Mouse (Mus musculus) hindbrain, embryonic 11.5 days (tissue): Measurements from ENCODE around the gene Gm7030. TPM values are rescaled to one million over a fixed set of nuclear protein-coding genes. Genes with fewer than 3 reads are reported as not detected.
"Not testable (repeated sequence)": the region's sequence is repeated elsewhere in the genome, so short reads cannot be mapped to it uniquely, and the experiment has no call there.

Experiments
- ATAC-seq: fragments of 200-750 bp; cut with Nextera tagmentation; 2 replicates; pipeline ENCODE4 v1.8.0; 2017; ENCODE audit warnings: mild to moderate bottlenecking, moderate TSS enrichment, moderate library complexity; ENCODE audit not compliant: low FRiP score
- DNase-seq: peaks from one replicate; pipeline ENCODE4 v3.0.0-alpha.2; 2015; ENCODE audit warnings: low spot score
- H3K27ac ChIP-seq: fragments of 300-500 bp; sonication (generic); 2 replicates; pipeline ENCODE4 v1.5.1; 2014; ENCODE audit warnings: mild to moderate bottlenecking, low read depth, low read length
- H3K27me3 ChIP-seq: fragments of 300-500 bp; sonication (generic); 2 replicates; pipeline ENCODE4 v1.6.1; 2014; ENCODE audit warnings: mild to moderate bottlenecking, low read length, moderate library complexity, mixed read lengths; ENCODE audit not compliant: control insufficient read depth, insufficient read depth
- H3K36me3 ChIP-seq: fragments of 300-500 bp; sonication (generic); 2 replicates; pipeline ENCODE4 v1.6.1; 2014; ENCODE audit warnings: mild to moderate bottlenecking, low read length, moderate library complexity, mixed read lengths; ENCODE audit not compliant: control insufficient read depth, insufficient read depth
- H3K4me1 ChIP-seq: fragments of 300-500 bp; sonication (generic); replicated peaks from 2 replicates; pipeline ENCODE4 v1.6.1; 2014; ENCODE audit warnings: low read length, mixed read lengths; ENCODE audit not compliant: control insufficient read depth, insufficient read depth
- H3K4me2 ChIP-seq: fragments of 300-500 bp; sonication (generic); replicated peaks from 2 replicates; pipeline ENCODE4 v1.6.1; 2014; ENCODE audit warnings: mild to moderate bottlenecking, low read depth, low read length
- H3K4me3 ChIP-seq: fragments of 300-500 bp; sonication (generic); 2 replicates; pipeline ENCODE4 v1.5.1; 2014; ENCODE audit warnings: low read depth, low read length
- H3K9ac ChIP-seq: fragments of 300-500 bp; sonication (generic); 2 replicates; pipeline ENCODE4 v1.6.1; 2014; ENCODE audit warnings: low read depth, low read length
- H3K9me3 ChIP-seq: fragments of 300-500 bp; sonication (generic); 2 replicates; pipeline ENCODE4 v1.6.1; 2016; ENCODE audit warnings: low read length; ENCODE audit not compliant: control insufficient read depth
- WGBS: fragments of 180-500 bp; shearing (Covaris S2); extraction: QIAGEN DNeasy Blood & Tissue Kit; methylation state at CpG from one replicate; pipeline ENCODE4 v1.1.7; 2014; 5-methylcytosine and 5-hydroxymethylcytosine counted together
- polyA plus RNA-seq: library from polyadenylated mRNA; unstranded; fragments of >200 nt; fragmentation: Nextera tagmentation; extraction: Ambion mirVana; gene quantifications from 2 replicates; pipeline ENCODE4 v1.2.1, GENCODE M21; 2014

Gene Gm7030
- polyA plus RNA-seq, 1 experiment from 2014 or later, result not detected

GRCm38 (mm10) chr17:36093936-36094335, 35.3 kb downstream of the Gm7030 start:
- no peak overlapping the region for H3K27ac ChIP-seq
- H3K9ac ChIP-seq, result no peak overlapping the region
- no peak for DNase-seq
- WGBS, result 26% methylated on average over 3 of the region's 3 CpGs
- no peaks in the 10 kb centered on the region for H3K9me3 ChIP-seq
- H3K36me3 ChIP-seq, result no peaks in the 10 kb centered on the region
- H3K4me3 ChIP-seq, result no peak overlapping the region
- no peaks in the 10 kb centered on the region for H3K27me3 ChIP-seq
- no peak for ATAC-seq
- H3K4me1 ChIP-seq, result no peaks in the 10 kb centered on the region
- H3K4me2 ChIP-seq, result no peak overlapping the region

DNA sequence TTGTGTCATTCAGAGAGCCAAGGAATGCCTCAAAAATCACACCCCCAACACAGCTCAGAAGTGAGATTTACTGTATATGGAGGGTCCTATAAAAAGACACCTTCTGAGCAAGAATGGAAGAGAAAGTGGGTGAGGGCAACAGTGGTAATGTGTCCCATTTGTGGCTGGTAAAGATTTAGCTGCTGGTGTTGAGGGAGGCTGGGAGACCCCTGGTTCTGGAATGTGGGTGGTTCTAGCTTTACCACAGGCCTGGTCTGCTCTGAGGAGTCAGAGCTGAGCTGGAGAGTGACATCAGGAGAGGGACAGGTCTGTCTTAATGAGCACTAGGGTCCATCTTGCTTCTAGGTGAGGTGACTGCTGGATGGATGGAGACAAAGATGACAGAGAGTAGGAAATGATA, 36.7 kb downstream of the Gm7030 start:
- not testable (repeated sequence) for H3K4me3 ChIP-seq, DNase-seq, H3K27me3 ChIP-seq, H3K27ac ChIP-seq, H3K4me2 ChIP-seq, H3K4me1 ChIP-seq, H3K36me3 ChIP-seq, H3K9ac ChIP-seq, H3K9me3 ChIP-seq, ATAC-seq

- not testable (repeated sequence) for H3K9ac ChIP-seq, H3K4me2 ChIP-seq, ATAC-seq, H3K4me3 ChIP-seq, H3K27me3 ChIP-seq, H3K9me3 ChIP-seq, H3K4me1 ChIP-seq, H3K36me3 ChIP-seq, H3K27ac ChIP-seq, DNase-seq
- no CpG with 5 or more reads among the region's 2 CpGs for WGBS
Measured at GRCm38 (mm10) chr17:36091933-36092332, 37.3 kb downstream of the Gm7030 start.

DNA sequence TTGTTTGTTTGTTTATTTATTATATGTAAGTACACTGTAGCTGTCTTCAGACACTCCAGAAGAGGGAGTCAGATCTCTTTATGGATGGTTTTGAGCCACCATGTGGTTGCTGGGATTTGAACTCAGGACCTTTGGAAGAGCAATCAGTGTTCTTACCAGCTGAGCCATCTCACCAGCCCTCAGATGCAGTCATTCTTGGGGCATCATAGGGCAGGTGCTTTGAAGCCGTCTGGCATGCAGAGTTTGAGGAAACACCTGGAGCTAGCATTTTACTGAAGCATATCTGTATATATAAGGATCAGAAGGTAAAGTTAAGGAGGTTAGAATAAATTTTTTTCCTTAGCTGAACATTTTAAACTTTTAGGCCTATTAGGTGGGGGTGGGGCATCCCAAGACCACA, 43.2 kb downstream of the Gm7030 start:
- not testable (repeated sequence) for ATAC-seq, DNase-seq

GRCm38 (mm10) chr17:36083870-36084451, 45.3 kb downstream of the Gm7030 start:
- Histone ChIP-seq H3K4me3 (peak overlapping the region; percentile 47), H3K27me3 (0 out of 2 replicates have a peak, but pooled peaks cover 2% of the 10 kb centered on the region), H3K9me3 (no peaks in the 10 kb centered on the region), H3K4me2 (peak overlapping the region; percentile 98), H3K9ac (peak overlapping the region; percentile 51), H3K4me1 (no peaks in the 10 kb centered on the region), H3K27ac (no peak overlapping the region), H3K36me3 (no peaks in the 10 kb centered on the region)
- DNase-seq (peak; percentile 64), ATAC-seq (peak; percentile 77)
- 0% methylated on average over 31 of the region's 42 CpGs for WGBS

More for the DNA sequence above, 43.2 kb downstream of the Gm7030 start:
- H3K4me3 ChIP-seq, H3K27ac ChIP-seq, H3K9ac ChIP-seq, H3K4me1 ChIP-seq, H3K9me3 ChIP-seq, H3K4me2 ChIP-seq, H3K27me3 ChIP-seq, H3K36me3 ChIP-seq: not testable (repeated sequence)
- 70% methylated on average over 1 of the region's 1 CpGs for WGBS

- no peak overlapping the region for H3K27ac ChIP-seq
Measured at GRCm38 (mm10) chr17:36083266-36083869, 45.9 kb downstream of the Gm7030 start.

DNA sequence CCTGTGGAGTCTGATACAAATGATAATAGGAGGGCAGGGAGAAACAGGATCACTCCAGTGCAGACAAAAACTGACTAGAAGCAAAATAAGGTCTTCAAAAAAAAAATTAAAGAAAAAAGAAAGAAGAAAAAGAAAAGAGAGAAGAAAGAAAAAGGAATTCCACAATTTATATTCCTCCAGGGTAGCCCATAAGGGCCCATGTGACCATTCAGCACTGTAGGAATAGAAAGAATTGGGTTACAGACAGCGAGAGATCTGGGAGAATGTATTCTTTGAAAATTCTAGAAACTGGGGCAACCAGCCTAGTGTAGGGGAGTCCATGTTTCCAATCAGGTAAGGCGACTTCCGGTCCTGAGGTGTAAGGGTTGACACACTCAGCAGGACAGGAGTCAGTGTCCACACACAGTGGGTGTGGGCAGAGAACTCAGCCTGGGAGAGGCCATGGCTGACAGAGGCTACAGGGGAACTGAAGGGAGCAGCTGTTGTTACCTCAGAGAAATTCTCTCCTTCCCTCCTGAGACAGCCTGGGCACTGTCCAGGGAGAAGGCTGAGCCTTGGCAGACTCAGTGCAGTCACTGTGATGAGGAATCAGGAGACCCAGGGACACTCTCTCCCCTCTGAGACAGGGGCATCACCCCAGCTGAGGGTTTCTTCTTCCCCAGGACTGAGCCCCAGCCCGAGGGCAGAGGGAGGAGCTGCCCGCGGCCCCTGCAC, 46.5 kb downstream of the Gm7030 start:
- peak; percentile 3 for DNase-seq

More at GRCm38 (mm10) chr17:36083266-36083869, 45.9 kb downstream of the Gm7030 start:
- H3K4me1 ChIP-seq, result no peaks in the 10 kb centered on the region
- no peaks in the 10 kb centered on the region for H3K9me3 ChIP-seq
- peak overlapping the region; percentile 51 for H3K9ac ChIP-seq
- no peaks in the 10 kb centered on the region for H3K36me3 ChIP-seq
- H3K4me2 ChIP-seq, result peak overlapping the region; percentile 98
- no peak for DNase-seq
- ATAC-seq, result peak; percentile 85
- H3K27me3 ChIP-seq, result 0 out of 2 replicates have a peak, but pooled peaks cover 2% of the 10 kb centered on the region
- peak overlapping the region; percentile 47 for H3K4me3 ChIP-seq
- WGBS, result under 1% methylated on average over 46 of the region's 46 CpGs

GRCm38 (mm10) chr17:36081901-36082300, 47.3 kb downstream of the Gm7030 start:
- H3K4me2 ChIP-seq, H3K4me1 ChIP-seq, H3K27me3 ChIP-seq, H3K4me3 ChIP-seq, H3K9me3 ChIP-seq, DNase-seq, H3K27ac ChIP-seq, ATAC-seq, H3K36me3 ChIP-seq, H3K9ac ChIP-seq: not testable (repeated sequence)

More for the DNA sequence above, 46.5 kb downstream of the Gm7030 start:
- not testable (repeated sequence) for H3K27me3 ChIP-seq, H3K27ac ChIP-seq, H3K9ac ChIP-seq, H3K36me3 ChIP-seq, ATAC-seq, H3K4me1 ChIP-seq, H3K9me3 ChIP-seq
- WGBS, result 42% methylated on average over 5 of the region's 6 CpGs
- H3K4me2 ChIP-seq, result peak overlapping the region; percentile 98
- H3K4me3 ChIP-seq, result peak overlapping the region; percentile 47
